Mouse (Mus musculus) megakaryocyte-erythroid progenitor cell, adult 5 weeks (primary cell): ENCODE measurements around the gene Zfp663. TPM values are rescaled to one million over a fixed set of nuclear protein-coding genes. Genes with fewer than 3 reads are reported as not detected.

Experiments
- polyA plus RNA-seq: library from polyadenylated mRNA; stranded (reverse); fragments of >175 nt; gene quantifications from 2 replicates; pipeline ENCODE4 v1.2.3, GENCODE M21; 2012

The Zfp663 gene
- polyA plus RNA-seq: not detected in 2 replicates

GRCm38 (mm10) chr2:165368496-165368895, at the start of gene Zfp663:
Gene Zfp663, minus strand, starts transcription at chr2:165368729.

GRCm38 (mm10) chr2:165387844-165388495, 19.4 kb upstream of the Zfp663 start, which contains the start of gene Zfp334:
Gene Zfp334, minus strand, starts transcription at chr2:165388259.

GRCm38 (mm10) chr2:165326304-165327190, 42.0 kb downstream of the Zfp663 start, which contains the start of gene Elmo2:
Gene Elmo2, minus strand, starts transcription at chr2:165326479.

Other genes with a start within 250 kb of the Zfp663 start
- gene Cdh22, start 133.9 kb downstream of the Zfp663 start, polyA plus RNA-seq: 0.02 and 0.03 TPM in 2 replicates
- gene Slc35c2, start 80.9 kb downstream of the Zfp663 start, polyA plus RNA-seq: 151 and 201 TPM in 2 replicates
- 28.1 and 31.4 TPM in 2 replicates for gene Elmo2, start 42.2 kb downstream of the Zfp663 start, polyA plus RNA-seq
- not detected in 2 replicates for gene Zfp334, start 19.5 kb upstream of the Zfp663 start, polyA plus RNA-seq
- 0.03 and 0.04 TPM in 2 replicates for gene Ocstamp, start 31.7 kb upstream of the Zfp663 start, polyA plus RNA-seq
- 0.16 and 0.27 TPM in 2 replicates for gene Slc13a3, start 104.5 kb upstream of the Zfp663 start, polyA plus RNA-seq
- 25.9 and 29.9 TPM in 2 replicates for gene Trp53rka, start 124.6 kb upstream of the Zfp663 start, polyA plus RNA-seq
- gene Slc2a10, start 135.1 kb upstream of the Zfp663 start, polyA plus RNA-seq: 0.03 and 0.18 TPM in 2 replicates
- 4.6 and 8.3 TPM in 2 replicates for gene Eya2, start 226.3 kb upstream of the Zfp663 start, polyA plus RNA-seq